Comparison of ENCODE assay signal across 10 mouse cellular contexts in genomic region chr7:62428337-62428736, GRCm38 (mm10). TPM values are rescaled to one million over a fixed set of nuclear protein-coding genes. Genes with fewer than 3 reads are reported as not detected.
DNase-seq lines count a peak whose midpoint lies in the region; ATAC-seq lines count a peak whose summit lies in the region.
"Had no signal": no experiment of that assay in that cellular context is flagged by ENCODE, and none has a peak within 500 bp of the region (broad histone marks: within the 10 kb centered on the region; RNA-seq: fewer than 3 reads in every experiment).

No protein-coding gene starts in this region.

- H3K9me3 ChIP-seq in hindbrain, embryonic 16.5 days (ENCODE audit: control insufficient read depth, low read length) = no peaks in the 10 kb centered on the region; the same call in 1 of the 2 replicates

- H3K27ac ChIP-seq in hindbrain, embryonic 16.5 days (ENCODE audit: low read depth, low read length) = no peak overlapping the region
- H3K27ac ChIP-seq: macrophage had no signal

- no peak for ATAC-seq in hindbrain, embryonic 16.5 days

- intact Hi-C loops in left cerebral cortex, postnatal 14 days (cut with DNase I) = no loop called here

- DNase-seq in embryo, embryonic 10 days (ENCODE audit: low spot score) = peak; percentile 58
- no peak for DNase-seq in embryo, embryonic 9.5 days (ENCODE audit: extremely low spot score)
- DNase-seq in left cerebral cortex, postnatal 14 days (ENCODE audit: low spot score in 2 of 2) = peak; percentile 14 to 41
- DNase-seq in left cerebral cortex, adult 18-20 months (ENCODE audit: low spot score in 2 of 2) = no peak
- peak; percentile 55 for DNase-seq in MN1 (ENCODE audit: low spot score)
- DNase-seq in spleen, postnatal 4 days (ENCODE audit: low spot score in 2 of 2) = no peak
- no peak for DNase-seq in spleen, postnatal 36 days (ENCODE audit: low spot score in 2 of 2)

- H3K4me1 ChIP-seq in hindbrain, embryonic 16.5 days (ENCODE audit: control insufficient read depth, insufficient read depth, low read depth, low read length) = no peaks in the 10 kb centered on the region

- H3K4me3 ChIP-seq in hindbrain, embryonic 16.5 days (ENCODE audit: low read length) = no peak overlapping the region

- H3K36me3 ChIP-seq in hindbrain, embryonic 16.5 days (ENCODE audit: control insufficient read depth, insufficient read depth, low read length) = no peaks in the 10 kb centered on the region

- WGBS in hindbrain, embryonic 16.5 days = 23% methylated on average over 8 of the region's 8 CpGs

- H3K9ac ChIP-seq in hindbrain, embryonic 16.5 days (ENCODE audit: low read depth, low read length) = no peak overlapping the region

- H3K4me2 ChIP-seq in hindbrain, embryonic 16.5 days (ENCODE audit: low read length) = peak overlapping the region; percentile 36; the same call in 1 of the 2 replicates

- H3K27me3 ChIP-seq in hindbrain, embryonic 16.5 days (replicated peaks; ENCODE audit: control insufficient read depth, insufficient read depth, low read length) = no peaks in the 10 kb centered on the region

RNA-seq across cellular contexts. Expression of gene Mkrn3, which starts 8.4 kb away (rescaled TPM):
- 10 to 100 TPM; 13.8 to 15.2 TPM for total RNA-seq in left cerebral cortex, postnatal 14 days (2021)
- total RNA-seq in left cerebral cortex, adult 18-20 months (2021) = under 1 TPM; 0.33 to 0.56 TPM
- polyA plus RNA-seq in hindbrain, embryonic 16.5 days (2015; fragmentation: Nextera tagmentation; extraction: Ambion mirVana) = 21.1 and 23.8 TPM in 2 replicates

RNA-seq across cellular contexts. Expression of gene Peg12, which starts 36.0 kb away (rescaled TPM):
- total RNA-seq in left cerebral cortex, postnatal 14 days (2021) = under 1 TPM; 0.53 to 0.64 TPM
- total RNA-seq in left cerebral cortex, adult 18-20 months (2021) = under 1 TPM; 0.14 to 0.23 TPM
- polyA plus RNA-seq in hindbrain, embryonic 16.5 days (2015; fragmentation: Nextera tagmentation; extraction: Ambion mirVana) = 8.3 and 9.8 TPM in 2 replicates

RNA-seq across cellular contexts. Expression of gene Magel2, which starts 51.5 kb away (rescaled TPM):
- total RNA-seq in left cerebral cortex, postnatal 14 days (2021) = 1 to 10 TPM; 1.7 to 3.1 TPM
- 1 to 10 TPM; 1.3 to 1.5 TPM for total RNA-seq in left cerebral cortex, adult 18-20 months (2021)
- polyA plus RNA-seq in hindbrain, embryonic 16.5 days (2015; fragmentation: Nextera tagmentation; extraction: Ambion mirVana) = 13.7 and 18.9 TPM in 2 replicates
- polyA plus RNA-seq: gonadal fat pad, adult 2 months; macrophage had no signal

Comparison
In these comparisons a context has a peak if more than half of its experiments do, and no peak if none do; other contexts are left out.
1. DNase-seq: peak in embryo, embryonic 10 days (single experiment), left cerebral cortex, postnatal 14 days (2 of 2) and MN1 (single experiment); none in embryo, embryonic 9.5 days (single experiment), left cerebral cortex, adult 18-20 months (0 of 2), spleen, postnatal 4 days (0 of 2) and spleen, postnatal 36 days (0 of 2).
2. RNA of gene Mkrn3, which starts 8.4 kb away (total RNA-seq): 13.8 to 15.2 TPM in left cerebral cortex, postnatal 14 days; 0.33 to 0.56 TPM in left cerebral cortex, adult 18-20 months; every median in the first group is over 4 times any median in the second.